Mouse (Mus musculus) layer of hippocampus, adult 8-10 months (tissue): ENCODE data around the gene Pgm2l1. TPM values are rescaled to one million over a fixed set of nuclear protein-coding genes. Genes with fewer than 3 reads are reported as not detected.
"Not testable (repeated sequence)": the region's sequence is repeated elsewhere in the genome, so short reads cannot be mapped to it uniquely, and the experiment has no call there.

ENCODE experiments used
- DNase-seq, 2 experiments: peaks; one replicate each; pipeline ENCODE4 v3.0.0; 2022; ENCODE audit warnings: low spot score in 2 of 2
- total RNA-seq, 4 experiments: library from RNA; stranded (reverse); gene quantifications; 2 replicates each; pipeline ENCODE4 v1.2.4; 2022

The Pgm2l1 gene
- total RNA-seq, 4 experiments from 2014 or later = 224 to 279 (median 240) TPM

- no peak for DNase-seq
These were observed 817 bp downstream of the Pgm2l1 start for GRCm38 (mm10) chr7:100227896-100228525.

GRCm38 (mm10) chr7:100228957-100229356 is 1.8 kb downstream of the Pgm2l1 start:
- DNase-seq = no peak

GRCm38 (mm10) chr7:100230646-100231045 is 3.5 kb downstream of the Pgm2l1 start:
- DNase-seq = no peak

GRCm38 (mm10) chr7:100231661-100232060 is 4.5 kb downstream of the Pgm2l1 start:
- DNase-seq = no peak

GRCm38 (mm10) chr7:100233681-100234080 is 6.5 kb downstream of the Pgm2l1 start:
- DNase-seq = no peak

- no peak for DNase-seq
These were observed 7.2 kb downstream of the Pgm2l1 start for GRCm38 (mm10) chr7:100234264-100234885.

GRCm38 (mm10) chr7:100238271-100238670 is 11.1 kb downstream of the Pgm2l1 start:
- no peak for DNase-seq

GRCm38 (mm10) chr7:100240601-100241000 is 13.4 kb downstream of the Pgm2l1 start:
- DNase-seq = peak in 1 of 2 experiments; percentile 36

GRCm38 (mm10) chr7:100243007-100243406 is 15.8 kb downstream of the Pgm2l1 start:
- no peak for DNase-seq

GRCm38 (mm10) chr7:100244225-100244624 is 17.0 kb downstream of the Pgm2l1 start:
- no peak for DNase-seq

GRCm38 (mm10) chr7:100245176-100245575 is 18.0 kb downstream of the Pgm2l1 start:
- DNase-seq = no peak

GRCm38 (mm10) chr7:100250667-100251066 is 23.5 kb downstream of the Pgm2l1 start:
- no peak for DNase-seq

- no peak for DNase-seq
These were observed 35.2 kb downstream of the Pgm2l1 start for GRCm38 (mm10) chr7:100262350-100262749.

GRCm38 (mm10) chr7:100264934-100265333 is 37.7 kb downstream of the Pgm2l1 start:
- DNase-seq = not testable (repeated sequence)

- no peak for DNase-seq
These were observed 45.2 kb downstream of the Pgm2l1 start for GRCm38 (mm10) chr7:100272369-100272768.

- no peak for DNase-seq
These were observed 47.3 kb downstream of the Pgm2l1 start for GRCm38 (mm10) chr7:100274507-100274906.

GRCm38 (mm10) chr7:100276397-100276796 is 49.2 kb downstream of the Pgm2l1 start:
- DNase-seq = no peak

GRCm38 (mm10) chr7:100279803-100280202 is 52.6 kb downstream of the Pgm2l1 start:
- DNase-seq = peak in 1 of 2 experiments; percentile 46

- no peak for DNase-seq
These were observed 54.4 kb downstream of the Pgm2l1 start for GRCm38 (mm10) chr7:100281596-100281995.

- no peak for DNase-seq
These were observed 56.1 kb downstream of the Pgm2l1 start for GRCm38 (mm10) chr7:100283298-100283697.

- DNase-seq = no peak
These were observed 58.2 kb downstream of the Pgm2l1 start, which contains the start of gene P4ha3 for GRCm38 (mm10) chr7:100285383-100285782. TSS of gene P4ha3 (plus strand) at chr7:100285520.

- no peak for DNase-seq
These were observed 60.8 kb downstream of the Pgm2l1 start for GRCm38 (mm10) chr7:100287748-100288578.
